Mouse (Mus musculus) ES-E14 (cell line): Measurements from ENCODE around the gene Ly6g6f. TPM values are rescaled to one million over a fixed set of nuclear protein-coding genes. Genes with fewer than 3 reads are reported as not detected.

Experiments
- DNase-seq: peaks from one replicate; pipeline ENCODE4 v3.0.0-alpha.2; 2013; ENCODE audit warnings: low read depth, low spot score
- H3K27ac ChIP-seq: 2 replicates; pipeline ENCODE4 v1.5.1; 2012; ENCODE audit warnings: low read depth, mild to moderate bottlenecking, low read length, moderate library complexity, mixed read lengths; ENCODE audit not compliant: poor library complexity, insufficient read depth, severe bottlenecking
- H3K36me3 ChIP-seq: 2 replicates; pipeline ENCODE4 v1.6.1; 2012; ENCODE audit warnings: mild to moderate bottlenecking, low read length, moderate library complexity, mixed read lengths; ENCODE audit not compliant: control insufficient read depth, poor library complexity, insufficient read depth, severe bottlenecking
- H3K4me1 ChIP-seq, 2 experiments: fragments of 150-350 bp in 1 of 2; sonication (generic) in 1 of 2; 2 replicates each; pipeline ENCODE4 v1.6.1; 2012; ENCODE audit warnings: low read length in 2 of 2, mild to moderate bottlenecking in 1 of 2, mixed read lengths in 1 of 2; ENCODE audit not compliant: control insufficient read depth in 2 of 2, insufficient read depth in 2 of 2, poor library complexity in 1 of 2
- H3K4me3 ChIP-seq, 2 experiments: fragments of 150-350 bp in 1 of 2; sonication (generic) in 1 of 2; 2 replicates each; pipeline ENCODE4 v1.5.1; 2012; ENCODE audit warnings: low read length in 2 of 2, low read depth in 1 of 2, mild to moderate bottlenecking in 1 of 2, mixed read lengths in 1 of 2; ENCODE audit not compliant: insufficient read depth in 1 of 2, poor library complexity in 1 of 2, severe bottlenecking in 1 of 2
- H3K9ac ChIP-seq: 2 replicates; pipeline ENCODE4 v1.6.1; 2012; ENCODE audit warnings: low read depth, mild to moderate bottlenecking, low read length, mixed read lengths; ENCODE audit not compliant: poor library complexity, insufficient read depth, severe bottlenecking
- H3K9me3 ChIP-seq: fragments of 150-350 bp; sonication (generic); 2 replicates; pipeline ENCODE4 v1.6.1; 2012; ENCODE audit warnings: low read depth, mild to moderate bottlenecking, low read length; ENCODE audit not compliant: control insufficient read depth, insufficient read depth
- CHD2 ChIP-seq: IDR thresholded peaks from 2 replicates; pipeline ENCODE4 v1.6.1; 2014; ENCODE audit warnings: mild to moderate bottlenecking, low read depth, low read length, inconsistent platforms
- HCFC1 ChIP-seq: IDR thresholded peaks from 2 replicates; pipeline ENCODE4 v1.6.1; 2012; ENCODE audit warnings: low read length, inconsistent platforms, borderline replicate concordance; ENCODE audit not compliant: insufficient read depth
- MAFK ChIP-seq: IDR thresholded peaks from 2 replicates; pipeline ENCODE4 v1.6.1; 2014; ENCODE audit warnings: mild to moderate bottlenecking, low read depth, low read length, inconsistent platforms; ENCODE audit not compliant: insufficient read depth
- ZC3H11A ChIP-seq: IDR thresholded peaks from 2 replicates; pipeline ENCODE4 v1.6.1; 2012; ENCODE audit warnings: low read depth, mild to moderate bottlenecking, inconsistent platforms, low read length, borderline replicate concordance
- ZNF384 ChIP-seq: IDR thresholded peaks from 2 replicates; pipeline ENCODE4 v1.6.1; 2012; ENCODE audit warnings: low read depth, low read length, inconsistent platforms
- in situ Hi-C, 2 experiments: fragments of 600-800 bp; cut with MboI; formaldehyde crosslinking; loops; one replicate each; pipeline ENCODE4 v1.15.1; 2025; ENCODE audit warnings: low sequenced_read_pairs in 2 of 2, inconsistent platforms in 1 of 2; ENCODE audit not compliant: unreplicated experiment in 2 of 2
- total RNA-seq: library from RNA; depleted of rRNA; stranded (reverse); fragments of 300-350 nt; gene quantifications from 2 replicates; pipeline ENCODE4 v1.2.3, GENCODE M21; 2012

The Ly6g6f gene
- total RNA-seq, 1 experiment: not detected

DNA sequence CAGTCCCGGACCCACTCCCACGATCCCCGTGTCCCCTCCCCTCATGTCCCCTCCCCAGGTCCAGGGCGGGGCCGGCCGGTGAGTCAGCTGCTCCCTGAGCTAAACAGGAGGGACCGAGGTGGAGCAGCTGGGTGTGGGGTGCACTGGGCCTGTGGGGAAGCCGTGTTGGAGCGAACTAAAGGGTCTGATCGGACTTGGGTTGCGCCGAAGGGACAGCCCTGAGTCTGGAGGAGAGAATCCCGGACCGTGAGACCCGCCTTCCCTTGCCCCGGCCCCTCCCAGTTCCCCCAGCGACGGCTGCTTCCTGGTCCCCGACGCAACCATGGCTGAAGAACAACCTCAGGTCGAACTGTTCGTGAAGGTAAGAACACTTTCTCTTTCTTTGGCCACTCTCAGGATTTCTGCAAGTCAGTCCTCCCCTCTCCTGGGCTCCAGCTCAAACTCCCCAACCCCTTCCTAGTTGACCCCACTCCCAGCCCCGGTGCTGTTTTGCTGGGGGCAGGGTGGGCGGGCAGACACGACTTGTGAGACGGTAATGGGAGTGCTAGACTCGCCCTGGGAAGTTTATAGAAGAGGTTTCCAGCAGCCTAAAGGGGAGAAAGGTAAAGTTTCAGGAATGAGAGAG is 35.2 kb downstream of the Ly6g6f start:
- Histone ChIP-seq H3K4me3 (peak overlapping the region; percentile 78 to 79), H3K36me3 (peaks cover 19% of the 10 kb centered on the region), H3K27ac (peak overlapping the region; percentile 45), H3K4me1 (peaks cover 0 to 27% of the 10 kb centered on the region in 2 experiments), H3K9me3 (no peaks in the 10 kb centered on the region), H3K9ac (peak overlapping the region; percentile 81)
- TF ChIP-seq CHD2 (no peak), HCFC1 (no peak), ZC3H11A (no peak), MAFK (no peak), ZNF384 (no peak)
- in situ Hi-C loops: no loop called here
- no peak for DNase-seq

DNA sequence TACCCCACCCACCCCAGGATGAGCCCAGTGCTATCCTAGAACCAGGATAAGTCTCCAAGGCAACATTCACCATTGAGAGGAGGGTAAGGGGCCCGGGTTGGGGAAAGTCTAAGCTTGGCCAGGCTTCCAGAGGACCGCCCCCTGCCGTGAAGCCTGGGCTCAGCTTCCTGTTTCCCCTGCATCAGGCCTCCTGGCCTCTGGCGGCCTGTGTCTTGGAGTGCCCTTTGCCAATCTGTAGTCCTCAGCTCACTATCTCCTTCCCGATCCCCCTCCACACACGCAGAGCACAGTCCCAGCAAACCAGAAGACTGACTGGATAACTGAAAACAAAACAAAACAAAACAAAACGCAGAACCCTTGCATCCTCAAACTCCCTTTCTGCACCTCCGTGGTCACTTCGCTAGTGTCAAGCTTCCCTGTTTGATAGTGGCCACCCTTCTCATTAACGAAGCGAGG is 35.8 kb downstream of the Ly6g6f start, which contains the start of gene Clic1:
Gene Clic1, plus strand, starts transcription at position 406 of the 456 bp plus-strand sequence.
- Histone ChIP-seq H3K9me3 (no peaks in the 10 kb centered on the region), H3K9ac (peak within 1 kb of the TSS; percentile 81), H3K4me1 (peaks cover 0 to 28% of the 10 kb centered on the region in 2 experiments), H3K27ac (peak within 1 kb of the TSS; percentile 45), H3K36me3 (peaks cover 17% of the 10 kb centered on the region), H3K4me3 (peak within 1 kb of the TSS; percentile 78 to 79)
- TF ChIP-seq HCFC1 (no peak), ZNF384 (no peak), CHD2 (no peak), ZC3H11A (no peak), MAFK (no peak)
- in situ Hi-C loops: no loop called here
- no peak for DNase-seq

DNA sequence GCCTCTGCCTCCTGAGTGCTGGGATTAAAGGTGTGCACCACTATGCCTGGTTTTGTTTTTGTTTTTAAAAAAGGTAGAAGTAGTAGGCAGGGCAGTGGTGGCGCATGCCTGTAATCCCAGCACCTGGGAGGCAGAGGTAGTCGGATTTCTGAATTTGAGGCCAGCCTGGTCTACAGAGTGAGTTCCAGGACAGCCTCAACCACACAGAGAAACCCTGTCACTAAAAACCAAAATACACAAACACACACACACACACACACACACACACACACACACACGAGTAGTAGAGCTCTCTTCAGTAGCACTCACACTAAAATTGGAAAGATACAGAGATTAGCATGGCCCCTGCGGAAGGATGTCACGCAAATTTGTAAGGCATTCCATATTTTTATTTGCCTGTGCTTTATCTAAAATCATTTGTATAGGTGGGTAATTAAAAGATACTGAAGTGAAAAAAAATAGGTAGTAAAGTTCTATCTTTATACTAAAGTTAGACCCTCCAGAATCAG is 36.4 kb downstream of the Ly6g6f start:
- no peak for DNase-seq
- Histone ChIP-seq H3K4me3 (no peak overlapping the region), H3K36me3 (peaks cover 12% of the 10 kb centered on the region), H3K9ac (no peak overlapping the region; the same call in 1 of the 2 replicates), H3K4me1 (peaks cover 0 to 28% of the 10 kb centered on the region in 2 experiments), H3K27ac (no peak overlapping the region), H3K9me3 (no peaks in the 10 kb centered on the region)
- TF ChIP-seq CHD2 (no peak), MAFK (no peak), ZNF384 (no peak), ZC3H11A (no peak)
- in situ Hi-C loops: no loop called here

DNA sequence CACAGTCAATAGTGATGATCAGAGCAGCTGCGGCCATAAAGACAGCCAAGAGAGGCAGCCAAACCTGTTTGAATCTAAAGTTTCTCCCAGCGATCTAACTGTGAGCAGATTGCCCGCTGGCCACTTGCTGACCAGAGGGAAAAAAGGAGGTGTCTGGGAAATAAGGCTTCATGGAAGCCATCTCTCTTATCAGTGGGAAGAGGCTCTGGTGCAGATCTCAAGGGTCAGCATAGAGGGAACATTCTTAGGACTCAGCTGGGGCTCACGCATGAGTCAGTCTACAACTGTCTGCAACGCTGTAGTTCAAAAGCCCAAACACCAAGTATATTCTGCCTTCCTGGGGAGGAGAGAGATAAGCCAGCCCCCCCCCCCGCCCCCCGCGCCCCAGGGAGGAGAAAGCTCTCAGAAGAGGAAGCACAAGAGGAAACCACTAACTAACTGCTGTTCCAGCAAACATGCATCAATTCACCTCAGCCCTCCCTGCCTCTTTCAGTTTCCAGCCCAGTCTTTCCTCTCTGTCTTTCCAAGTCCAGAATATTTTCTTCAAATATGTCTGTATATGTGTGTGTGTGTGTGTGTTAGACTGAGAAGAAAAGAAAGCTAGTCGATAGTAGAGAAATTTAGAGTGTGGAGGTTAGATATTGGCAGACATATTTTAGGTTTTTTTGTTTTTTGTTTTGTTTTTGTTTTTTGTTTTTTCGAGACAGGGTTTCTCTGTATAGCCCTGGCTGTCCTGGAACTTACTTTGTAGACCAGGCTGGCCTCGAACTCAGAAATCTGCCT is 37.1 kb downstream of the Ly6g6f start:
- no peak for DNase-seq
- Histone ChIP-seq H3K36me3 (peaks cover 9% of the 10 kb centered on the region), H3K4me1 (peaks cover 0 to 28% of the 10 kb centered on the region in 2 experiments), H3K4me3 (no peak overlapping the region), H3K9ac (no peak overlapping the region), H3K9me3 (no peaks in the 10 kb centered on the region), H3K27ac (no peak overlapping the region)
- in situ Hi-C loops: no loop called here
- no peak for TF ChIP-seq CHD2
- no peak for TF ChIP-seq ZNF384
- TF ChIP-seq HCFC1: no peak
- no peak for TF ChIP-seq ZC3H11A
- no peak for TF ChIP-seq MAFK
